Mouse (Mus musculus) 3134 (cell line): ENCODE data around the gene Otor.

Source experiments
- DNase-seq: peaks from one replicate; pipeline ENCODE4 v3.0.0-alpha.2; 2011; ENCODE audit warnings: low spot score; ENCODE audit not compliant: insufficient read length; ENCODE audit errors: extremely low read depth

Gene Otor

GRCm38 (mm10) chr2:143118221-143118620, 39.9 kb downstream of the Otor start:
- DNase-seq, result no peak

- no peak for DNase-seq
These were observed 52.9 kb downstream of the Otor start for GRCm38 (mm10) chr2:143131098-143131646.
